Mouse (Mus musculus): ENCODE measurements around the gene Gltpd2. TPM values are rescaled to one million over a fixed set of nuclear protein-coding genes. Genes with fewer than 3 reads are reported as not detected.

Gene Gltpd2
- polyA plus RNA-seq, 1 experiment from 2014 or later: 0.83 TPM

DNA sequence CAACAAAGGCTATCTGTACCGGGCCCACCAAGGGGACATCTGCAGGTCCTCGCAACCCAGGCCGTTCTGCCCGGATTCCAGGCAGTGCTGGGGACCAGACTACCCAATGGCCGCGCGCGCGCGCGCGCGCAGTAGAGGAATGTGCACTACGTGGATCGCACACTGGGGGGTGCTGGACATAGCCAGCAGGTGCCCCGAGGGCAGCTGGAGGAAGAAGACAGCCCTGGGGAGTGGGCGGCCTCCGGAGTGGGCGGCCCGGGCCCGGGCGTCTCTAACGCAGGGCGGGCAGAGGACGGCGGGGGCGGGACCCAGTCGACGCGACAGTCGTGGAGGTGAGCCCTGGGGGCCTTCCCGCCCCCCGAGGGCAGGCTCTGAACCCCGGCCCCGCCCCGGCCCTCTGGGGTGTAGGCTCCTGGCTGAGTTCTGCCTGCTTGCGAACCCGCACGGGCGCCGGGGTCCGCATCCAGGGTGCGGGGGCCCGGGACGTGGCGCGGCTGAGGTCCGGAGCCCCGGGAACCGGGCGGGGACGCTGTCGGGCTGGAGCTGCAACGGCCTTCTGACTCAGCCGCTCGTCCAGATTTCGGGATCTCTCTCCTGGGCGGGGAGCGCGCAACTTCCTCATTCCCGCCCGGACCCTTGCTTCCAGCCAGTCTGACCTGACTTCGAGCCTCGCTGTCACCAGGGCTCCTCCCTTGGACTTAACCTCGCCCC lies 21.0 kb downstream of the Gltpd2 start, which contains the start of gene Pld2:
TSS of gene Pld2 (plus strand) at position 188 of the 711 bp plus-strand sequence.
- Histone ChIP-seq H3K27me3 (replicated peaks; ENCODE audit: control insufficient read depth, insufficient read depth, low read length) (no peaks in the 10 kb centered on the region), H3K9ac (ENCODE audit: low read length) (peak within 1 kb of the TSS; percentile 60), H3K4me3 (ENCODE audit: low read depth, low read length) (peak within 1 kb of the TSS; percentile 56), H3K36me3 (ENCODE audit: control insufficient read depth, insufficient read depth, low read length) (no peaks in the 10 kb centered on the region), H3K27ac (ENCODE audit: low read depth) (peak within 1 kb of the TSS; percentile 72; the same call in 1 of the 2 replicates), H3K4me1 (replicated peaks; ENCODE audit: control insufficient read depth, insufficient read depth, low read length) (peaks cover 8% of the 10 kb centered on the region; the same call in 1 of the 2 replicates), H3K4me2 (ENCODE audit: low read length) (peak within 1 kb of the TSS; percentile 72), H3K9me3 (ENCODE audit: control insufficient read depth, low read length) (no peaks in the 10 kb centered on the region)
- 1% methylated on average over 59 of the region's 65 CpGs for WGBS
- peak; percentile 95 for DNase-seq (ENCODE audit: low spot score)
- ATAC-seq (replicated peaks; ENCODE audit: low FRiP score, low TSS enrichment, low read depth): peak; percentile 97

DNA sequence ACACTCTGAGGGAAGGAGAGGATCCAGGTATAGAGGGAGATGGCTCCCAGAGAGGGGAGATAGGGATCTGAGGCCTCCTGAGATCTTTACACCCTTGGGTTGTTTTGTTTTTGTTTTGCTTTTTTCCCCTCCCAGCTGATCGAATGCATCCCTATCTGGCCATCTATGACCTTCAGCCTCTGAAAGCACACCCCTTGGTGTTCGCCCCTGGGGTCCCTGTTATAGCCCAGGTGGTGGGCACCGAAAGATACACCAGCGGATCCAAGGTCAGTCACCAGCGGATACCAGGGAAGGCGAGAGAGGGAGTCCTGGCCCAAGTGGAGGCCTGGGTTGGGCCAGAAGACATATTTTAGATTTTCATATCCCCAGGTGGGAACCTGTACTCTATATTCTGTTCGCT lies 21.9 kb downstream of the Gltpd2 start:
- DNase-seq (ENCODE audit: low spot score): no peak
- Histone ChIP-seq H3K4me3 (ENCODE audit: low read depth, low read length) (peak overlapping the region; percentile 56), H3K9me3 (ENCODE audit: control insufficient read depth, low read length) (no peaks in the 10 kb centered on the region), H3K4me1 (replicated peaks; ENCODE audit: control insufficient read depth, insufficient read depth, low read length) (peaks cover 8% of the 10 kb centered on the region; the same call in 1 of the 2 replicates), H3K9ac (ENCODE audit: low read length) (peak overlapping the region; percentile 60; the same call in 1 of the 2 replicates), H3K27me3 (replicated peaks; ENCODE audit: control insufficient read depth, insufficient read depth, low read length) (no peaks in the 10 kb centered on the region), H3K27ac (ENCODE audit: low read depth) (no peak overlapping the region), H3K36me3 (ENCODE audit: control insufficient read depth, insufficient read depth, low read length) (no peaks in the 10 kb centered on the region), H3K4me2 (ENCODE audit: low read length) (peak overlapping the region; percentile 72)
- 87% methylated on average over 7 of the region's 7 CpGs for WGBS
- no peak for ATAC-seq (replicated peaks; ENCODE audit: low FRiP score, low TSS enrichment, low read depth)

DNA sequence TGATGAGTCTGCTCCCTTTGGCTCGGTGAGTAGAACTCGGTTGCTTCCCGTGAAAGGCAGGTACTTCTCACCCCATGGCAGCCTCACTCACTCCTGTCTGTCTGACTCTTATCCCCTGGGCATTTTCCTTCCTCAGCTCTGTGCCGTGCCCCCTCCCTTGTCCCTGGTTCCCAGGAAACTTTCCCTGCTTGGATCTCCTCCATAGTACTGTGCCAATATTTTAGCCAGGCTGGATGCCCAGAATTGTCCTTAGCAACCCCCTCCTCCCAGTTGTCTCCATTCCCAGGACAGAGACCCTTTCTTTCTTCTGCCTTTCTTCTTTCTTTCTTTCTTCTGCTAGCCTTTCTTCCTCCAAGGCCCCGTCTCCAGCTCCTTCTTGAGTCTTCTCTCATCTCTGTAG lies 22.4 kb downstream of the Gltpd2 start:
- 84% methylated on average over 5 of the region's 5 CpGs for WGBS
- Histone ChIP-seq H3K4me1 (replicated peaks; ENCODE audit: control insufficient read depth, insufficient read depth, low read length) (peaks cover 8% of the 10 kb centered on the region; the same call in 1 of the 2 replicates), H3K9me3 (ENCODE audit: control insufficient read depth, low read length) (no peaks in the 10 kb centered on the region), H3K27me3 (replicated peaks; ENCODE audit: control insufficient read depth, insufficient read depth, low read length) (no peaks in the 10 kb centered on the region), H3K4me2 (ENCODE audit: low read length) (no peak overlapping the region), H3K36me3 (ENCODE audit: control insufficient read depth, insufficient read depth, low read length) (no peaks in the 10 kb centered on the region), H3K4me3 (ENCODE audit: low read depth, low read length) (no peak overlapping the region), H3K27ac (ENCODE audit: low read depth) (no peak overlapping the region), H3K9ac (ENCODE audit: low read length) (no peak overlapping the region)
- DNase-seq (ENCODE audit: low spot score): no peak
- no peak for ATAC-seq (replicated peaks; ENCODE audit: low FRiP score, low TSS enrichment, low read depth)

- no peak overlapping the region for H3K4me3 ChIP-seq (ENCODE audit: low read depth, low read length)
- DNase-seq (ENCODE audit: low spot score) (no peak), ATAC-seq (replicated peaks; ENCODE audit: low FRiP score, low TSS enrichment, low read depth) (no peak)
- H3K4me1 ChIP-seq (replicated peaks; ENCODE audit: control insufficient read depth, insufficient read depth, low read length): peaks cover 8% of the 10 kb centered on the region; the same call in 1 of the 2 replicates
- H3K36me3 ChIP-seq (ENCODE audit: control insufficient read depth, insufficient read depth, low read length): no peaks in the 10 kb centered on the region
- H3K9ac ChIP-seq (ENCODE audit: low read length): no peak overlapping the region
- no peaks in the 10 kb centered on the region for H3K9me3 ChIP-seq (ENCODE audit: control insufficient read depth, low read length)
- H3K27me3 ChIP-seq (replicated peaks; ENCODE audit: control insufficient read depth, insufficient read depth, low read length): no peaks in the 10 kb centered on the region
- no peak overlapping the region for H3K27ac ChIP-seq (ENCODE audit: low read depth)
- no peak overlapping the region for H3K4me2 ChIP-seq (ENCODE audit: low read length)
- 66% methylated on average over 7 of the region's 7 CpGs for WGBS
These were observed 25.5 kb downstream of the Gltpd2 start for GRCm38 (mm10) chr11:70544496-70544895.

GRCm38 (mm10) chr11:70551526-70551925 lies 32.5 kb downstream of the Gltpd2 start:
- no peak overlapping the region for H3K27ac ChIP-seq (ENCODE audit: low read depth)
- H3K9me3 ChIP-seq (ENCODE audit: control insufficient read depth, low read length): no peaks in the 10 kb centered on the region
- ATAC-seq (replicated peaks; ENCODE audit: low FRiP score, low TSS enrichment, low read depth) (no peak), DNase-seq (ENCODE audit: low spot score) (no peak)
- no peak overlapping the region for H3K4me2 ChIP-seq (ENCODE audit: low read length)
- H3K4me3 ChIP-seq (ENCODE audit: low read depth, low read length): no peak overlapping the region
- no peaks in the 10 kb centered on the region for H3K27me3 ChIP-seq (replicated peaks; ENCODE audit: control insufficient read depth, insufficient read depth, low read length)
- WGBS: 85% methylated on average over 8 of the region's 8 CpGs
- no peak overlapping the region for H3K9ac ChIP-seq (ENCODE audit: low read length)
- H3K4me1 ChIP-seq (replicated peaks; ENCODE audit: control insufficient read depth, insufficient read depth, low read length): no peaks in the 10 kb centered on the region; the same call in 1 of the 2 replicates
- no peaks in the 10 kb centered on the region for H3K36me3 ChIP-seq (ENCODE audit: control insufficient read depth, insufficient read depth, low read length)

DNA sequence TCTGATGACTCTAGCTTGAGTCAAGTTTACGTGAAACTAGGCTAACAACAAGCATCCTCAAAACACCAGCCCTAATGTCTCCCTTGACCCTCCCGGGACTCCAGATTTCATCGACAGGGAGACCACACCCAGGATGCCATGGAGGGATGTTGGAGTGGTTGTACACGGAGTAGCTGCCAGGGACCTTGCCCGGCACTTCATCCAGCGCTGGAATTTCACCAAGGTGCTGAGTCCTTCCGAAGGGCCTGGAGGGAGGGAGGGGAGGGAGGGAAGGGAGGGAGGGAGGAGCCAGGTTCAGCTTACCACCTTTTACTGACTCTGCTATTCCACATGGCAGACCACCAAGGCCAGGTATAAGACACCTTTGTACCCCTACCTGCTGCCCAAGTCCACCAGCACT lies 34.9 kb downstream of the Gltpd2 start:
- peaks cover 5% of the 10 kb centered on the region; the same call in 1 of the 2 replicates for H3K36me3 ChIP-seq (ENCODE audit: control insufficient read depth, insufficient read depth, low read length)
- 19% methylated on average over 7 of the region's 7 CpGs for WGBS
- no peak overlapping the region for H3K4me2 ChIP-seq (ENCODE audit: low read length)
- H3K9me3 ChIP-seq (ENCODE audit: control insufficient read depth, low read length): no peaks in the 10 kb centered on the region
- DNase-seq (ENCODE audit: low spot score) (no peak), ATAC-seq (replicated peaks; ENCODE audit: low FRiP score, low TSS enrichment, low read depth) (no peak)
- no peaks in the 10 kb centered on the region for H3K27me3 ChIP-seq (replicated peaks; ENCODE audit: control insufficient read depth, insufficient read depth, low read length)
- H3K4me3 ChIP-seq (ENCODE audit: low read depth, low read length): no peak overlapping the region
- no peak overlapping the region for H3K27ac ChIP-seq (ENCODE audit: low read depth)
- H3K9ac ChIP-seq (ENCODE audit: low read length): no peak overlapping the region
- no peaks in the 10 kb centered on the region; the same call in 1 of the 2 replicates for H3K4me1 ChIP-seq (replicated peaks; ENCODE audit: control insufficient read depth, insufficient read depth, low read length)

GRCm38 (mm10) chr11:70557545-70557944 lies 38.5 kb downstream of the Gltpd2 start:
- H3K9me3 ChIP-seq (ENCODE audit: control insufficient read depth, low read length): no peaks in the 10 kb centered on the region
- no peak overlapping the region for H3K4me2 ChIP-seq (ENCODE audit: low read length)
- no peak for DNase-seq (ENCODE audit: low spot score)
- no peak for ATAC-seq (replicated peaks; ENCODE audit: low FRiP score, low TSS enrichment, low read depth)
- peaks cover 5% of the 10 kb centered on the region; the same call in 1 of the 2 replicates for H3K36me3 ChIP-seq (ENCODE audit: control insufficient read depth, insufficient read depth, low read length)
- no peak overlapping the region for H3K9ac ChIP-seq (ENCODE audit: low read length)
- H3K4me3 ChIP-seq (ENCODE audit: low read depth, low read length): no peak overlapping the region
- no peak overlapping the region for H3K27ac ChIP-seq (ENCODE audit: low read depth)
- H3K4me1 ChIP-seq (replicated peaks; ENCODE audit: control insufficient read depth, insufficient read depth, low read length): peaks cover 7% of the 10 kb centered on the region; the same call in 1 of the 2 replicates
- 91% methylated on average over 9 of the region's 9 CpGs for WGBS
- no peaks in the 10 kb centered on the region for H3K27me3 ChIP-seq (replicated peaks; ENCODE audit: control insufficient read depth, insufficient read depth, low read length)

- H3K27ac ChIP-seq (ENCODE audit: low read depth): peak overlapping the region; percentile 81; the same call in 1 of the 2 replicates
These were observed 42.9 kb downstream of the Gltpd2 start for GRCm38 (mm10) chr11:70561937-70562286.

More at GRCm38 (mm10) chr11:70561937-70562286, 42.9 kb downstream of the Gltpd2 start:
- Histone ChIP-seq H3K4me1 (replicated peaks; ENCODE audit: control insufficient read depth, insufficient read depth, low read length) (peaks cover 31% of the 10 kb centered on the region; the same call in 1 of the 2 replicates), H3K4me2 (ENCODE audit: low read length) (peak overlapping the region; percentile 78), H3K9me3 (ENCODE audit: control insufficient read depth, low read length) (no peaks in the 10 kb centered on the region), H3K4me3 (ENCODE audit: low read depth, low read length) (peak overlapping the region; percentile 85), H3K36me3 (ENCODE audit: control insufficient read depth, insufficient read depth, low read length) (peaks cover 10% of the 10 kb centered on the region), H3K27me3 (replicated peaks; ENCODE audit: control insufficient read depth, insufficient read depth, low read length) (no peaks in the 10 kb centered on the region), H3K9ac (ENCODE audit: low read length) (peak overlapping the region; percentile 73; the same call in 1 of the 2 replicates)
- WGBS: 2% methylated on average over 2 of the region's 2 CpGs
- DNase-seq (ENCODE audit: low spot score) (no peak), ATAC-seq (replicated peaks; ENCODE audit: low FRiP score, low TSS enrichment, low read depth) (0 out of 2 replicates have a peak, but pooled peaks have one; percentile 2)
